ENCODE assay signal across 25 mouse cellular contexts in genomic region chr5:103705331-103705730, GRCm38 (mm10). TPM values are rescaled to one million over a fixed set of nuclear protein-coding genes. Genes with fewer than 3 reads are reported as not detected.
DNase-seq lines count a peak whose midpoint lies in the region; TF ChIP-seq lines count a peak whose summit lies in the region.
"Had no signal": no experiment of that assay in that cellular context is flagged by ENCODE, and none has a peak within 500 bp of the region (broad histone marks: within the 10 kb centered on the region; RNA-seq: fewer than 3 reads in every experiment).

No protein-coding gene starts in this region.

- H3K9me3 ChIP-seq in E14TG2a.4 (ENCODE audit: low read length) = 0 out of 2 replicates have a peak, but pooled peaks cover 3% of the 10 kb centered on the region
- H3K9me3 ChIP-seq in midbrain, embryonic 10.5 days (replicated peaks) = 0 out of 2 replicates have a peak, but pooled peaks cover 3% of the 10 kb centered on the region
- H3K9me3 ChIP-seq: forebrain, embryonic 10.5 days; forebrain, embryonic 13.5 days; hindbrain, embryonic 12.5 days; hindbrain, embryonic 15.5 days had no signal

- TF ChIP-seq CTCF in E14TG2a.4 (conservative IDR thresholded peaks at IDR 0.05; ENCODE audit: low read length) = no peak

- no peak overlapping the region for H3K27ac ChIP-seq in midbrain, embryonic 10.5 days (replicated peaks)
- H3K27ac ChIP-seq: forebrain, embryonic 10.5 days; forebrain, embryonic 13.5 days; hindbrain, embryonic 12.5 days; hindbrain, embryonic 15.5 days had no signal

- H3K27me3 ChIP-seq in E14TG2a.4 (ENCODE audit: insufficient read depth, low read length) = no peaks in the 10 kb centered on the region
- H3K27me3 ChIP-seq in myocyte (ENCODE audit: control insufficient read depth, insufficient read depth, insufficient read length) = no peaks in the 10 kb centered on the region
- no peaks in the 10 kb centered on the region for H3K27me3 ChIP-seq in midbrain, embryonic 10.5 days (ENCODE audit: low read depth, poor library complexity, severe bottlenecking)
- H3K27me3 ChIP-seq: CH12.LX; forebrain, embryonic 13.5 days; hindbrain, embryonic 12.5 days; hindbrain, embryonic 15.5 days had no signal

- 92% methylated on average over 4 of the region's 4 CpGs for WGBS in midbrain, embryonic 10.5 days

- H3ac ChIP-seq in myocyte (ENCODE audit: control insufficient read depth, insufficient read length) = no peak overlapping the region

- peak; percentile 70 for DNase-seq in ES-CJ7 (ENCODE audit: low read depth, low spot score)
- peak; percentile 71 for DNase-seq in ZHBTc4 (ENCODE audit: low read depth, low spot score)
- DNase-seq in urinary bladder, postnatal 36 days (ENCODE audit: low spot score in 2 of 2) = no peak
- no peak for DNase-seq in heart, adult 18-20 months
- no peak for DNase-seq in midbrain, embryonic 10.5 days (ENCODE audit: low spot score)
- DNase-seq: adrenal gland, postnatal 14 days; B cell, adult 2 months; cerebellum, adult 11-12 months; cerebellum, adult 8-10 months; cerebellum, postnatal 14 days; gastrocnemius, postnatal 14 days had no signal

- no peaks in the 10 kb centered on the region for H3K79me2 ChIP-seq in myocyte (ENCODE audit: control insufficient read depth, insufficient read depth)

- H3K36me3 ChIP-seq in E14TG2a.4 (ENCODE audit: insufficient read depth, low read length) = peaks cover 34% of the 10 kb centered on the region
- no peaks in the 10 kb centered on the region for H3K36me3 ChIP-seq in myocyte (ENCODE audit: control insufficient read depth, insufficient read depth)
- H3K36me3 ChIP-seq in midbrain, embryonic 10.5 days = no peaks in the 10 kb centered on the region
- H3K36me3 ChIP-seq: forebrain, embryonic 10.5 days; hindbrain, embryonic 12.5 days; hindbrain, embryonic 15.5 days had no signal

- no peak for TF ChIP-seq POLR2A in myocyte (IDR thresholded peaks at IDR 0.05; ENCODE audit: insufficient read length, low read depth)

- H3K4me1 ChIP-seq in E14TG2a.4 (replicated peaks; ENCODE audit: low read depth, low read length) = peaks cover 96% of the 10 kb centered on the region
- H3K4me1 ChIP-seq in midbrain, embryonic 10.5 days = no peaks in the 10 kb centered on the region
- H3K4me1 ChIP-seq: forebrain, embryonic 10.5 days; forebrain, embryonic 13.5 days; hindbrain, embryonic 12.5 days; hindbrain, embryonic 15.5 days had no signal

- H3K4me2 ChIP-seq in myocyte (ENCODE audit: low read depth) = peak overlapping the region; percentile 3
- H3K4me2 ChIP-seq: forebrain, embryonic 13.5 days; heart, embryonic 11.5 days; hindbrain, embryonic 12.5 days; hindbrain, embryonic 15.5 days had no signal

- H3K4me3 ChIP-seq in E14TG2a.4 (replicated peaks; ENCODE audit: low read length) (peak overlapping the region; percentile 27; the same call in 1 of the 2 replicates), myocyte (no peak overlapping the region)
- H3K4me3 ChIP-seq in midbrain, embryonic 10.5 days = no peak overlapping the region
- H3K4me3 ChIP-seq: forebrain, embryonic 10.5 days; forebrain, embryonic 13.5 days; hindbrain, embryonic 12.5 days; hindbrain, embryonic 15.5 days had no signal

TF ChIP-seq in myocyte, 11 proteins besides CTCF, POLR2A, EP300 and RAD21:
- TF ChIP-seq USF1 (IDR thresholded peaks at IDR 0.05; ENCODE audit: low read depth) (no peak), TCF3 (IDR thresholded peaks at IDR 0.05; ENCODE audit: insufficient read length, low read depth) (no peak), MAX (IDR thresholded peaks at IDR 0.05; ENCODE audit: low read depth) (no peak), POLR2AphosphoS2 (IDR thresholded peaks at IDR 0.05; ENCODE audit: insufficient read length, low read depth) (no peak), MYOG (IDR thresholded peaks at IDR 0.05; ENCODE audit: control insufficient read depth in 1 of 3, insufficient read depth in 1 of 3, insufficient read length in 2 of 3, low read depth in 2 of 3) (no peak), TCF12 (IDR thresholded peaks at IDR 0.05; ENCODE audit: insufficient read depth, poor library complexity, severe bottlenecking) (no peak), SRF (IDR thresholded peaks at IDR 0.05; ENCODE audit: control insufficient read depth, insufficient read length, low read depth) (no peak), REST (IDR thresholded peaks at IDR 0.05; ENCODE audit: insufficient read depth, insufficient read length) (no peak), E2F4 (IDR thresholded peaks at IDR 0.05; ENCODE audit: insufficient read depth) (no peak), CEBPB (IDR thresholded peaks at IDR 0.05; ENCODE audit: insufficient read depth, poor library complexity, severe bottlenecking) (no peak), MYOD1 (IDR thresholded peaks at IDR 0.05; ENCODE audit: control insufficient read depth in 1 of 3, insufficient read length in 2 of 3, low read depth in 2 of 3) (no peak)
TF ChIP-seq in myocyte: peak in this region for 0.

RNA-seq across cellular contexts. Expression of gene Aff1, which starts 13.2 kb away (rescaled TPM):
- 16.4 TPM for polyA plus RNA-seq in myocyte (2012; fragmentation: generic; extraction: Trizol)
- 10 to 100 TPM; 41.7 to 55.7 TPM for total RNA-seq in heart, adult 18-20 months (2021)
- polyA plus RNA-seq in midbrain, embryonic 10.5 days (2016; fragmentation: Nextera tagmentation; extraction: Ambion mirVana) = 3.5 and 5.1 TPM in 2 replicates

RNA-seq across cellular contexts. Expression of gene 1700016H13Rik, which starts 49.5 kb away (rescaled TPM):
- not detected for polyA plus RNA-seq in myocyte (2012; fragmentation: generic; extraction: Trizol)
- total RNA-seq in heart, adult 18-20 months (2021) = not detected
- 0.21 and 0.27 TPM in 2 replicates for polyA plus RNA-seq in midbrain, embryonic 10.5 days (2016; fragmentation: Nextera tagmentation; extraction: Ambion mirVana)
- total RNA-seq: adrenal gland, adult 18-20 months; adrenal gland, postnatal 14 days; adrenal gland, postnatal 4 days; CH12.LX; heart, adult 8-10 months; heart, postnatal 25 days; hematopoietic stem cell, adult 5-6 weeks had no signal
- polyA plus RNA-seq: embryonic facial prominence, embryonic 14.5 days; heart, embryonic 11.5 days; hindbrain, embryonic 12.5 days had no signal

Comparison
In these comparisons a context has a peak if more than half of its experiments do, and no peak if none do; other contexts are left out.
1. DNase-seq: peak in ES-CJ7 (single experiment) and ZHBTc4 (single experiment); none in urinary bladder, postnatal 36 days (0 of 2), heart, adult 18-20 months (0 of 2) and midbrain, embryonic 10.5 days (single experiment).